14 mouse cellular contexts compared by ENCODE assay signal in genomic region chr1:133412941-133413340, GRCm38 (mm10). TPM values are rescaled to one million over a fixed set of nuclear protein-coding genes. Genes with fewer than 3 reads are reported as not detected.
DNase-seq lines count a peak whose midpoint lies in the region; ATAC-seq and TF ChIP-seq lines count a peak whose summit lies in the region.
"Had no signal": no experiment of that assay in that cellular context is flagged by ENCODE, and none has a peak within 500 bp of the region (broad histone marks: within the 10 kb centered on the region; RNA-seq: fewer than 3 reads in every experiment).

No protein-coding gene starts in this region.

- no peak for DNase-seq in forebrain, embryonic 10.5 days (ENCODE audit: extremely low spot score, low spot score)
- DNase-seq in forebrain, embryonic 14.5 days (ENCODE audit: low spot score) = no peak
- DNase-seq in kidney, adult 8-10 months = peak; percentile 68 to 73
- DNase-seq in lung, postnatal 0 days (ENCODE audit: low spot score) = peak; percentile 75
- no peak for DNase-seq in retina, postnatal 1 day
- no peak for DNase-seq in left cerebral cortex, postnatal 10 days (ENCODE audit: extremely low spot score in 1 of 2, low spot score in 2 of 2)
- DNase-seq in thymus, postnatal 36 days = no peak
- DNase-seq: adrenal gland, postnatal 10 days; cerebellum, postnatal 10 days; left cerebral cortex, postnatal 4 days had no signal

- ATAC-seq in forebrain, embryonic 14.5 days = no peak
- ATAC-seq in lung, postnatal 0 days = peak; percentile 63

- peak overlapping the region; percentile 74; the same call in 1 of the 2 replicates for H3K27ac ChIP-seq in forebrain, embryonic 10.5 days
- H3K27ac ChIP-seq in forebrain, embryonic 14.5 days (ENCODE audit: low read depth, low read length) = no peak overlapping the region
- peak overlapping the region; percentile 80 for H3K27ac ChIP-seq in brown adipose tissue, adult 24 weeks (replicated peaks; ENCODE audit: low read depth, low read length)
- H3K27ac ChIP-seq in lung, postnatal 0 days (ENCODE audit: low read length) = peak overlapping the region; percentile 81
- H3K27ac ChIP-seq: hindbrain, embryonic 15.5 days; neural tube, embryonic 12.5 days had no signal

- H3K27me3 ChIP-seq in forebrain, embryonic 10.5 days (ENCODE audit: poor library complexity, severe bottlenecking) = no peaks in the 10 kb centered on the region
- H3K27me3 ChIP-seq in forebrain, embryonic 14.5 days (replicated peaks; ENCODE audit: control insufficient read depth, insufficient read depth, low read length) = no peaks in the 10 kb centered on the region
- no peaks in the 10 kb centered on the region for H3K27me3 ChIP-seq in lung, postnatal 0 days (replicated peaks; ENCODE audit: insufficient read depth, low read length)
- H3K27me3 ChIP-seq: hindbrain, embryonic 15.5 days; neural tube, embryonic 12.5 days had no signal

- no peak overlapping the region for H3K4me2 ChIP-seq in forebrain, embryonic 14.5 days (ENCODE audit: low read length)
- no peak overlapping the region for H3K4me2 ChIP-seq in lung, postnatal 0 days (replicated peaks; ENCODE audit: low read depth, low read length)
- H3K4me2 ChIP-seq: hindbrain, embryonic 15.5 days; neural tube, embryonic 12.5 days had no signal

- no peaks in the 10 kb centered on the region for H3K9me3 ChIP-seq in forebrain, embryonic 10.5 days
- no peaks in the 10 kb centered on the region for H3K9me3 ChIP-seq in forebrain, embryonic 14.5 days (replicated peaks; ENCODE audit: control insufficient read depth, low read length)
- no peaks in the 10 kb centered on the region for H3K9me3 ChIP-seq in lung, postnatal 0 days (ENCODE audit: low read length)
- H3K9me3 ChIP-seq: hindbrain, embryonic 15.5 days; neural tube, embryonic 12.5 days had no signal

- H3K4me3 ChIP-seq in forebrain, embryonic 10.5 days = no peak overlapping the region
- H3K4me3 ChIP-seq in forebrain, embryonic 14.5 days (ENCODE audit: low read depth, low read length) = no peak overlapping the region
- no peak overlapping the region for H3K4me3 ChIP-seq in brown adipose tissue, adult 24 weeks (ENCODE audit: insufficient read depth, low read depth, low read length)
- no peak overlapping the region for H3K4me3 ChIP-seq in lung, postnatal 0 days (ENCODE audit: low read depth, low read length)
- H3K4me3 ChIP-seq: hindbrain, embryonic 15.5 days; neural tube, embryonic 12.5 days had no signal

- WGBS in forebrain, embryonic 10.5 days = 86% methylated on average over 9 of the region's 9 CpGs
- WGBS in forebrain, embryonic 14.5 days = 87% methylated on average over 9 of the region's 9 CpGs
- WGBS in lung, postnatal 0 days = 31% methylated on average over 9 of the region's 9 CpGs

- intact Hi-C loops in left cerebral cortex, postnatal 10 days (cut with DNase I) = no loop called here

- TF ChIP-seq CTCF in lung, postnatal 0 days (IDR thresholded peaks at IDR 0.05) = no peak

- no peak overlapping the region for H3K9ac ChIP-seq in forebrain, embryonic 14.5 days (ENCODE audit: low read length)
- 0 out of 2 replicates have a peak overlapping the region, but pooled peaks have one; percentile 16 for H3K9ac ChIP-seq in lung, postnatal 0 days (replicated peaks; ENCODE audit: low read depth)
- H3K9ac ChIP-seq: hindbrain, embryonic 15.5 days; neural tube, embryonic 12.5 days had no signal

- peak; percentile 97 for TF ChIP-seq EP300 in lung, postnatal 0 days (IDR thresholded peaks at IDR 0.05)

- peaks cover 5% of the 10 kb centered on the region; the same call in 1 of the 2 replicates for H3K36me3 ChIP-seq in forebrain, embryonic 10.5 days (replicated peaks)
- H3K36me3 ChIP-seq in forebrain, embryonic 14.5 days (ENCODE audit: control insufficient read depth, insufficient read depth, low read length) = no peaks in the 10 kb centered on the region
- H3K36me3 ChIP-seq in lung, postnatal 0 days (ENCODE audit: insufficient read depth, low read length) = no peaks in the 10 kb centered on the region
- H3K36me3 ChIP-seq: hindbrain, embryonic 15.5 days; neural tube, embryonic 12.5 days had no signal

- peaks cover 98% of the 10 kb centered on the region for H3K4me1 ChIP-seq in forebrain, embryonic 10.5 days
- H3K4me1 ChIP-seq in forebrain, embryonic 14.5 days (ENCODE audit: control insufficient read depth, insufficient read depth, low read length) = no peaks in the 10 kb centered on the region; the same call in 1 of the 2 replicates
- peaks cover 46% of the 10 kb centered on the region for H3K4me1 ChIP-seq in brown adipose tissue, adult 24 weeks (ENCODE audit: control insufficient read depth, insufficient read depth, insufficient read length, low read length)
- H3K4me1 ChIP-seq in lung, postnatal 0 days (ENCODE audit: insufficient read depth, low read depth, low read length) = peaks cover 50% of the 10 kb centered on the region; the same call in 1 of the 2 replicates

RNA-seq across cellular contexts. Expression of gene Sox13, which starts 11.2 kb away (rescaled TPM):
- polyA plus RNA-seq in forebrain, embryonic 10.5 days (2016; fragmentation: Nextera tagmentation; extraction: Ambion mirVana) = 12.5 and 14.1 TPM in 2 replicates
- polyA plus RNA-seq in forebrain, embryonic 14.5 days (2014; fragmentation: Nextera tagmentation; extraction: Ambion mirVana) = 4.2 and 4.3 TPM in 2 replicates
- 5.5 and 6.6 TPM in 2 replicates for polyA plus RNA-seq in brown adipose tissue, adult 24 weeks (2012; ENCODE audit: insufficient read depth, insufficient read length, missing spikeins)
- polyA plus RNA-seq in lung, postnatal 0 days (2015; fragmentation: Nextera tagmentation; extraction: Ambion mirVana) = 13.8 and 14.8 TPM in 2 replicates
- total RNA-seq in left cerebral cortex, postnatal 10 days (2021) = 1 to 10 TPM; 7.5 to 9.4 TPM

RNA-seq across cellular contexts. Expression of gene Etnk2, which starts 49.6 kb away (rescaled TPM):
- 1.7 and 2.3 TPM in 2 replicates for polyA plus RNA-seq in forebrain, embryonic 10.5 days (2016; fragmentation: Nextera tagmentation; extraction: Ambion mirVana)
- 4.2 and 5.0 TPM in 2 replicates for polyA plus RNA-seq in forebrain, embryonic 14.5 days (2014; fragmentation: Nextera tagmentation; extraction: Ambion mirVana)
- polyA plus RNA-seq in brown adipose tissue, adult 24 weeks (2012; ENCODE audit: insufficient read depth, insufficient read length, missing spikeins) = not detected in 2 replicates
- polyA plus RNA-seq in lung, postnatal 0 days (2015; fragmentation: Nextera tagmentation; extraction: Ambion mirVana) = 0.77 and 0.81 TPM in 2 replicates
- total RNA-seq in left cerebral cortex, postnatal 10 days (2021) = 10 to 100 TPM in 1 of 2 experiments, 1 to 10 TPM in 1; 6.0 to 10.2 TPM
- total RNA-seq: megakaryocyte progenitor cell, adult 5-6 weeks had no signal

Comparison
In these comparisons a context has a peak if more than half of its experiments do, and no peak if none do; other contexts are left out.
1. DNase-seq: peak in kidney, adult 8-10 months (2 of 2) and lung, postnatal 0 days (single experiment); none in forebrain, embryonic 10.5 days (single experiment), forebrain, embryonic 14.5 days (single experiment), retina, postnatal 1 day (single experiment), left cerebral cortex, postnatal 10 days (0 of 2) and thymus, postnatal 36 days (0 of 2).